Mouse (Mus musculus): ENCODE measurements around the gene Sapcd1. TPM values are rescaled to one million over a fixed set of nuclear protein-coding genes. Genes with fewer than 3 reads are reported as not detected.

Gene Sapcd1
- total and polyA plus RNA-seq, 3 experiments = 94.1 to 142 (median 105) TPM

DNA sequence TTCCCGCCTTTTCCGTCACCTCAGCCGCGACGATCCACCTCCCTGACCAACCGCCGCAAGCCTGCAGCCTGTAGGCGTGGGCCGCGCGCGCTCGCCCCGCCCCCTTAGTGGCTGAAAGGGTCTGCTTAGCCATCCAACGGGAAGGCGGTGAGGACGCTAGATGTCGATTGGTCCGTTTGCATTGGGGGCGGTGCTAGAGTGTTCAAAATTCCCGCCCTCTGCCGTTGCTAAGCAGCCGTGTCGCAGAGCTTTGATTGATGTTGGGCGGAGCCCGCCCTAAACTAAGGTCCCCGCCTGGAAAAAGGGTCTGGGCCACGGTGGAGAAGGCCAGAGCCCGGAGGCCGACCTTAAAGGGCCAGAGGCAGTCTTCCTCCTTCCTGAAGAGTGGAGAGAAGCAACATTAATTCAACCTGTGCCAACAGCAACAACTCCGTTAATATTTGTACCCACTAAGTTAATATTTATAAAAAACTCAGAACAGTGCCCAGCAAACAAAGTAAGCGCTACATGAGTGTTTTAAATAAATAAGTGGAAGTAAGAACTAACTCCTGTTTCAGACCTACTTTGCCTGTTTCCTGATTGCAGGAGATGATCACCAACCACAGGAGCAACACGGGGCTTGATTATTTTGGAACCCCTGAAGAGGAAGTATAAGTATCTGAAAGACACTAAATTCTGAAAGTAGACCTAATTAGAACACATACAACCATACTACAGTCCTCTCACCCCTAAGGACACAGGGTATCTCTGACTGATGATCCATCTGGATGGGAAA lies 19.1 kb upstream of the Sapcd1 start, which contains the start of gene Msh5 (continued):
- no peak for TF ChIP-seq JUN (IDR thresholded peaks at IDR 0.05; ENCODE audit: insufficient read depth, low read depth, low read length)
- 0 out of 2 replicates have a peak, but pooled peaks have one; percentile 10 for TF ChIP-seq JUND (conservative IDR thresholded peaks at IDR 0.05; ENCODE audit: low read depth, low read length)
- no peak for TF ChIP-seq ZC3H11A (IDR thresholded peaks at IDR 0.05; ENCODE audit: low read depth, low read length)
- TF ChIP-seq KAT2A (IDR thresholded peaks at IDR 0.05; ENCODE audit: insufficient replicate concordance, low read length) = peak; percentile 55; the same call in 1 of the 2 replicates
- peak; percentile 99 for TF ChIP-seq E2F4 (IDR thresholded peaks at IDR 0.05; ENCODE audit: insufficient replicate concordance, low read depth, low read length)
- TF ChIP-seq USF1 (IDR thresholded peaks at IDR 0.05; ENCODE audit: low read depth, low read length) = no peak
- peak; percentile 79 for TF ChIP-seq MXI1 (IDR thresholded peaks at IDR 0.05; ENCODE audit: low read depth, low read length)
- peak; percentile 47; the same call in 1 of the 2 replicates for TF ChIP-seq TBP (conservative IDR thresholded peaks at IDR 0.05; ENCODE audit: low read depth, low read length)
- TF ChIP-seq ZNF384 (IDR thresholded peaks at IDR 0.05; ENCODE audit: low read depth, low read length) = 0 out of 2 replicates have a peak, but pooled peaks have one; percentile 2
- TF ChIP-seq HCFC1 (IDR thresholded peaks at IDR 0.05; ENCODE audit: low read depth, low read length) = peak; percentile 33
- peak; percentile 86; the same call in 1 of the 2 replicates for TF ChIP-seq SIN3A (IDR thresholded peaks at IDR 0.05; ENCODE audit: low read length)
- no peak for TF ChIP-seq RCOR1 (conservative IDR thresholded peaks at IDR 0.05; ENCODE audit: low read depth, low read length)

- Histone ChIP-seq H3K9me3 (replicated peaks; ENCODE audit: low read length) (no peaks in the 10 kb centered on the region), H3K79me2 (replicated peaks; ENCODE audit: control insufficient read depth, extremely low read depth, insufficient read depth, poor library complexity, severe bottlenecking) (peaks cover 7% of the 10 kb centered on the region; the same call in 1 of the 2 replicates), H3K27me3 (replicated peaks) (no peaks in the 10 kb centered on the region), H3K4me2 (ENCODE audit: insufficient read depth, low read depth, poor library complexity, severe bottlenecking) (peak overlapping the region; percentile 47), H3K9ac (ENCODE audit: insufficient read depth, low read depth) (peak overlapping the region; percentile 65), H3K27ac (ENCODE audit: insufficient read depth, low read depth) (peak overlapping the region; percentile 34; the same call in 1 of the 2 replicates), H3K4me1 (ENCODE audit: control insufficient read depth in 1 of 2, insufficient read depth in 2 of 2) (peaks cover 5 to 57% of the 10 kb centered on the region in 2 experiments; a peak in 3 of 4 replicates), H3K36me3 (replicated peaks in 1 of 2; ENCODE audit: control insufficient read depth in 1 of 2, insufficient read depth in 1 of 2, low read length in 1 of 2) (peaks cover 0 to 2% of the 10 kb centered on the region in 2 experiments), H3K4me3 (replicated peaks in 1 of 3; ENCODE audit: low read depth in 2 of 3, low read length in 2 of 3, poor library complexity in 1 of 3) (peak overlapping the region; percentile 44 to 67 (median 62))
- TF ChIP-seq NELFE (IDR thresholded peaks at IDR 0.05; ENCODE audit: low read depth, low read length) = peak; percentile 59
- TF ChIP-seq ZMIZ1 (IDR thresholded peaks at IDR 0.05; ENCODE audit: low read depth, low read length) = peak; percentile 15; the same call in 1 of the 2 replicates
- TF ChIP-seq TCF12 (IDR thresholded peaks at IDR 0.05; ENCODE audit: low read depth, low read length) = peak; percentile 20; the same call in 1 of the 2 replicates
- no peak for TF ChIP-seq RCOR1 (conservative IDR thresholded peaks at IDR 0.05; ENCODE audit: low read depth, low read length)
- peak; percentile 8; the same call in 1 of the 2 replicates for TF ChIP-seq SIN3A (IDR thresholded peaks at IDR 0.05; ENCODE audit: low read length)
- no peak for TF ChIP-seq ELF1 (IDR thresholded peaks at IDR 0.05; ENCODE audit: low read depth, low read length)
- peak; percentile 56; the same call in 1 of the 2 replicates for TF ChIP-seq POLR2A (IDR thresholded peaks at IDR 0.05; ENCODE audit: low read depth, low read length)
- DNase-seq (ENCODE audit: extremely low read depth) = no peak
- in situ Hi-C loops (cut with MboI; ENCODE audit: low pct_ligation_motif_present, low pct_unique_long_range_greater_than_20kb, low sequenced_read_pairs) (no loop called here), dilution Hi-C loops (cut with MboI; ENCODE audit: extremely low pct_ligation_motif_present, extremely low pct_unique_long_range_greater_than_20kb, low sequenced_read_pairs) (no loop called here)
These were observed 18.2 kb upstream of the Sapcd1 start for GRCm38 (mm10) chr17:35045807-35046680.
